In genomic region chr1:77503711-77504181, GRCm38 (mm10) we compare ENCODE assay signal across 10 mouse cellular contexts. TPM values are rescaled to one million over a fixed set of nuclear protein-coding genes. Genes with fewer than 3 reads are reported as not detected.
DNase-seq lines count a peak whose midpoint lies in the region; ATAC-seq and TF ChIP-seq lines count a peak whose summit lies in the region.
"Had no signal": no experiment of that assay in that cellular context is flagged by ENCODE, and none has a peak within 500 bp of the region (broad histone marks: within the 10 kb centered on the region; RNA-seq: fewer than 3 reads in every experiment).

No protein-coding gene starts in this region.

- H3K9me3 ChIP-seq in hindbrain, embryonic 10.5 days: no peaks in the 10 kb centered on the region
- no peaks in the 10 kb centered on the region for H3K9me3 ChIP-seq in midbrain, postnatal 0 days (ENCODE audit: low read length)

- no peak overlapping the region for H3K9ac ChIP-seq in midbrain, postnatal 0 days (replicated peaks; ENCODE audit: low read length, poor library complexity, severe bottlenecking)

- no peak for ATAC-seq in midbrain, postnatal 0 days (ENCODE audit: low FRiP score)

- H3K36me3 ChIP-seq in hindbrain, embryonic 10.5 days: peaks cover 55% of the 10 kb centered on the region
- no peaks in the 10 kb centered on the region for H3K36me3 ChIP-seq in midbrain, postnatal 0 days (ENCODE audit: insufficient read depth, low read length)

- peak overlapping the region; percentile 78 for H3K27ac ChIP-seq in hindbrain, embryonic 10.5 days
- H3K27ac ChIP-seq in midbrain, postnatal 0 days (ENCODE audit: low read depth, low read length): no peak overlapping the region

- peaks cover 100% of the 10 kb centered on the region for H3K4me1 ChIP-seq in hindbrain, embryonic 10.5 days (replicated peaks)
- H3K4me1 ChIP-seq in midbrain, postnatal 0 days (ENCODE audit: insufficient read depth, low read length): no peaks in the 10 kb centered on the region

- H3K4me3 ChIP-seq in hindbrain, embryonic 10.5 days: peak overlapping the region; percentile 44
- no peak overlapping the region for H3K4me3 ChIP-seq in midbrain, postnatal 0 days (ENCODE audit: low read depth, low read length)

- WGBS in hindbrain, embryonic 10.5 days: 57% methylated on average over 8 of the region's 8 CpGs
- WGBS in midbrain, postnatal 0 days: 63% methylated on average over 8 of the region's 8 CpGs

- TF ChIP-seq CTCF in midbrain, postnatal 0 days (IDR thresholded peaks at IDR 0.05): peak; percentile 22

- H3K27me3 ChIP-seq in hindbrain, embryonic 10.5 days (ENCODE audit: insufficient read depth, poor library complexity, severe bottlenecking): peaks cover 35% of the 10 kb centered on the region; the same call in 1 of the 2 replicates
- no peaks in the 10 kb centered on the region for H3K27me3 ChIP-seq in midbrain, postnatal 0 days (ENCODE audit: insufficient read depth, low read length)

- H3K4me2 ChIP-seq in midbrain, postnatal 0 days (ENCODE audit: low read depth, low read length, poor library complexity, severe bottlenecking): peak overlapping the region; percentile 29; the same call in 1 of the 2 replicates

- DNase-seq in heart, adult 11 months: peak; percentile 75
- no peak for DNase-seq in heart, adult 18-20 months
- DNase-seq in adrenal gland, postnatal 36 days: peak; percentile 16 to 43
- DNase-seq in hindbrain, embryonic 10.5 days (ENCODE audit: low spot score): no peak
- peak; percentile 24 for DNase-seq in midbrain, postnatal 0 days (ENCODE audit: low spot score)
- no peak for DNase-seq in cerebellum, postnatal 4 days (ENCODE audit: low spot score in 2 of 2)
- DNase-seq in ovary, postnatal 36 days (ENCODE audit: low spot score): no peak
- no peak for DNase-seq in cerebellum, postnatal 10 days
- DNase-seq: gastrocnemius, postnatal 10 days; kidney, adult 11 months had no signal

RNA-seq across cellular contexts. Expression of gene Epha4, which starts 11.1 kb away (rescaled TPM):
- 10 to 100 TPM; 45.0 to 48.9 TPM for total RNA-seq in heart, adult 18-20 months (2021)
- total RNA-seq in adrenal gland, postnatal 36 days (2021): 1 to 10 TPM; 1.7 to 2.3 TPM
- polyA plus RNA-seq in hindbrain, embryonic 10.5 days (2016; fragmentation: Nextera tagmentation; extraction: Ambion mirVana): 25.4 and 30.4 TPM in 2 replicates
- total RNA-seq in midbrain, postnatal 0 days (2014; rRNA removed): 66.6 and 68.8 TPM in 2 replicates
- 23.3 and 26.6 TPM in 2 replicates for polyA plus RNA-seq in midbrain, postnatal 0 days (2015; fragmentation: Nextera tagmentation; extraction: Ambion mirVana)

Comparison
In these comparisons a context has a peak if more than half of its experiments do, and no peak if none do; other contexts are left out.
1. DNase-seq: peak in heart, adult 11 months (single experiment), adrenal gland, postnatal 36 days (2 of 2) and midbrain, postnatal 0 days (single experiment); none in heart, adult 18-20 months (0 of 2), hindbrain, embryonic 10.5 days (single experiment), cerebellum, postnatal 4 days (0 of 2), ovary, postnatal 36 days (single experiment) and cerebellum, postnatal 10 days (0 of 2).
2. RNA of gene Epha4, which starts 11.1 kb away (total RNA-seq): 66.6 to 68.8 TPM in midbrain, postnatal 0 days and 45.0 to 48.9 TPM in heart, adult 18-20 months; 1.7 to 2.3 TPM in adrenal gland, postnatal 36 days; every median in the first group is over 10 times any median in the second.